Mouse (Mus musculus): ENCODE measurements around the gene Sys1. TPM values are rescaled to one million over a fixed set of nuclear protein-coding genes. Genes with fewer than 3 reads are reported as not detected.
A peak's percentile ranks its signal among the peaks of the same experiment; 100 is the strongest.

Sys1 gene
- polyA plus RNA-seq, 1 experiment from 2014 or later: 52.5 TPM

DNA sequence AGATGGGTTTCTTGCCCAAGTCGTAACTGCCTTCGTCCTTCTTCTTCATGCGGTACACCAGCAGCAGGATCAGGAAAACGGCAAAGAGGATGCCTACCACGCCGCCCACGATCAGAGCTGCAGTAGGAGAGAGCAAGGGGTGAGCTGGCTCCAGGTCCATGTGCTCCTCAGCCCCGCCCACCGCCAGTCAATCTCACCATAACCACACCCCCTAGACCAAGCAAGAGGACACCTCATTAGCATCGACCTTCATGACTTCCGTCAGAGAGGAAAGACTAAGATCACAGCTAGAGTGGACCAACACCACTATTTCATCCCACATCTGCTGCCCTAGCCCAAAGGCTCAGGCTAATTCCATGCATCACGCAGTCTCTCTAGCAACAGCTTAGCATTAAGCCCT is 30.6 kb upstream of the Sys1 start:
- Histone ChIP-seq H3K4me1 (peaks cover 35% of the 10 kb centered on the region), H3K9me3 (no peaks in the 10 kb centered on the region), H3K4me3 (peak overlapping the region; percentile 22; the same call in 1 of the 2 replicates), H3K36me3 (peaks cover 52% of the 10 kb centered on the region), H3K27me3 (ENCODE audit: insufficient read depth, poor library complexity, severe bottlenecking) (peaks cover 22% of the 10 kb centered on the region), H3K27ac (no peak overlapping the region)
- 19% methylated on average over 12 of the region's 12 CpGs for WGBS
- DNase-seq (ENCODE audit: low spot score): no peak

DNA sequence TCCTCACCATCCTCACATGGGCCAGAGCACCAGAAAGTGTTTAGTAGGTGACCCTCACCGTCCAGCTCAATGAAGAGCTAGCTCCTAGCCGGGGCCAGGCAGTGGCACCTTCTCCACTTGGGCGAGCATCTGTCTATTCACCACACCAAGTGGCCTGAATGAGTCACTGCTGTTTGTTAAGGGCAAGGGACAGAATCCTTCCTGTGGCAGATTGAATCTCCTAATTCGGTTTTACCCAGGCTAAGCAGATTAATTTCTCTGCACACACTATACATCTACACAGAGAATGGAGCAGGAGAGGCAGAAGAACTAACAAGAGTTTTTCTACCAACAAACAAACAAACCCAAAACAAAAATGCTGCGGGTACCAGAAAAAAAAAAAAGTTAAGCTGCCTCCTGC is 29.8 kb upstream of the Sys1 start:
- no peaks in the 10 kb centered on the region for H3K9me3 ChIP-seq
- H3K4me3 ChIP-seq: no peak overlapping the region
- 76% methylated on average over 5 of the region's 5 CpGs for WGBS
- no peak for DNase-seq (ENCODE audit: low spot score)
- peaks cover 52% of the 10 kb centered on the region for H3K36me3 ChIP-seq
- H3K4me1 ChIP-seq: peaks cover 43% of the 10 kb centered on the region
- peaks cover 22% of the 10 kb centered on the region for H3K27me3 ChIP-seq (ENCODE audit: insufficient read depth, poor library complexity, severe bottlenecking)
- H3K27ac ChIP-seq: no peak overlapping the region

DNA sequence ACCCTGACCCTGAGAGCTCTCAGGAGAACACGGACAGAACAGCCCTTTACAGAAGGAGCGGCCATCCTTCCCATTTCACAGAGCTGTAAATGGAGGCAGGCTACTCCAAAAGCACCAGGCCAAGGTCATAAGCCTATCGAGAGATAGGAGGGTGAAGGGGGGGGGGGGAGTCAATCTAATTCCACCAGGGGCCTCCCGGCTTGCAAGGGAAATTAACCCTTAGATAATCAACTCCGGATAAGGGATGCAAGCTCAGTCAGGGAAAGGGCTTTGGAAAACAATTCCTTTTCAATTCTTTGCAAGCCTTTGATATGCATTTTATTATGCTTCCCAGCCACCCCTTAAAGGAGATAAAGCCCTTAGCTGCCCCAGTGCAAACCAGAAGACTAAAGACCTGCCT is 28.3 kb upstream of the Sys1 start:
- no peaks in the 10 kb centered on the region for H3K9me3 ChIP-seq
- 0 out of 2 replicates have a peak overlapping the region, but pooled peaks have one; percentile 3 for H3K4me3 ChIP-seq
- peaks cover 22% of the 10 kb centered on the region for H3K27me3 ChIP-seq (ENCODE audit: insufficient read depth, poor library complexity, severe bottlenecking)
- no peak for DNase-seq (ENCODE audit: low spot score)
- no peak overlapping the region for H3K27ac ChIP-seq
- H3K4me1 ChIP-seq: peaks cover 58% of the 10 kb centered on the region
- H3K36me3 ChIP-seq: peaks cover 51% of the 10 kb centered on the region
- 28% methylated on average over 5 of the region's 5 CpGs for WGBS

DNA sequence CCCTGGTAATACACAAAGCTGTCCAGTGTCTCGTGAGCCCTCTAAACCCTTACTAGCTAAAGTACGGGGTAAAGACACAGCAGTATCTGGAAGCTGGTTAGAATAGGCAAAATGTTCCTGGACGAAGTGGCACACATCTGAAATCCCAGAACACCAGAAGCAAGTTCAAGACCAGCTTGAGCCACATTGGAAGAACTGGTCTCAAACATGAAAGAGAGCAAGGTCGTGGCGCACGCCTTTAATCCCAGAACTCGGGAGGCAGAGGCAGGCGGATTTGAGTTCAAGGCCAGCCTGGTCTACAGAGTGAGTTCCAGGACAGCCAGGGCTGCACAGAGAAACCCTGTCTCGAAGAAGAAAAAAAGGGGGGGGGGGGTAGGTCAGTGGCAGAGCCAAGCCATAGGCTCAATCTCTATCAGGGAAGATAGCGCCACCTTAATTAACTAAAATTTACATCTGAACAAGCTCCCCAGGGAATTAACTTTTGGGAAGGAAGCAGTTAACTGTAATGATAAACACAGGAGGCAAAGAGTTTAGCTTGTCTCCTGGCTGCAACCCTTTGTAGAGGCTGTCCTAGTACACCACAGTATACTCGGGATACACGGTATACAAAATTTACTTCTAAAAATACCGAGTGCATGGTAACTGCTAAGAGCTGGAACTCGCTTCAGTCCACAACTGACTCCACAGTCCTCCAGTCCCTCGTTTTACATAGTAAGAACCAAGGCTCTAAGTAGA is 26.7 kb upstream of the Sys1 start:
- Histone ChIP-seq H3K27me3 (ENCODE audit: insufficient read depth, poor library complexity, severe bottlenecking) (peaks cover 22% of the 10 kb centered on the region), H3K9me3 (no peaks in the 10 kb centered on the region), H3K4me3 (no peak overlapping the region), H3K4me1 (peaks cover 69% of the 10 kb centered on the region), H3K27ac (peak overlapping the region; percentile 47; the same call in 1 of the 2 replicates), H3K36me3 (peaks cover 40% of the 10 kb centered on the region)
- no peak for DNase-seq (ENCODE audit: low spot score)
- 42% methylated on average over 15 of the region's 15 CpGs for WGBS

DNA sequence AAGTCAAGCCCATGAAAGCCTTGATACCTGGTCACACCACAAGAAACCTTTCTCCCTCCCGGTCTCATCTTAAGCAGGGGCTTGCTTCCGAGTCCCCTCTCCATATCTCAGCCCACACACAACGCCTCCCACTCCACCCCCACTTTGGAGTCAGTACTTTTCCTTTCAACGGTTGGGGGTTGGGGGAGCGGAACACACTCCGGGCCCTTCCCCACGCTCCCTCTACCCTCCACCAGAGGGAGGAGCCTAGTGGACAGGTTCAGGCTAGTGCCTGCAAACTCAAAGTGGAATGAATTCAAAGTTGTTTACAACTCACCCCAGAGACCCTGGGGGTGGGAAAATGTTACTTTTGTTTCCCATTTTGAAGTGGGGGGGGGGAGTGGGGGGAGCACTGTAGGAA is 26.1 kb upstream of the Sys1 start:
- peaks cover 35% of the 10 kb centered on the region for H3K36me3 ChIP-seq
- peak overlapping the region; percentile 47 for H3K27ac ChIP-seq
- peaks cover 22% of the 10 kb centered on the region for H3K27me3 ChIP-seq (ENCODE audit: insufficient read depth, poor library complexity, severe bottlenecking)
- H3K9me3 ChIP-seq: no peaks in the 10 kb centered on the region
- peak overlapping the region; percentile 19; the same call in 1 of the 2 replicates for H3K4me3 ChIP-seq
- peaks cover 74% of the 10 kb centered on the region for H3K4me1 ChIP-seq
- WGBS: 8% methylated on average over 7 of the region's 7 CpGs
- DNase-seq (ENCODE audit: low spot score): no peak

DNA sequence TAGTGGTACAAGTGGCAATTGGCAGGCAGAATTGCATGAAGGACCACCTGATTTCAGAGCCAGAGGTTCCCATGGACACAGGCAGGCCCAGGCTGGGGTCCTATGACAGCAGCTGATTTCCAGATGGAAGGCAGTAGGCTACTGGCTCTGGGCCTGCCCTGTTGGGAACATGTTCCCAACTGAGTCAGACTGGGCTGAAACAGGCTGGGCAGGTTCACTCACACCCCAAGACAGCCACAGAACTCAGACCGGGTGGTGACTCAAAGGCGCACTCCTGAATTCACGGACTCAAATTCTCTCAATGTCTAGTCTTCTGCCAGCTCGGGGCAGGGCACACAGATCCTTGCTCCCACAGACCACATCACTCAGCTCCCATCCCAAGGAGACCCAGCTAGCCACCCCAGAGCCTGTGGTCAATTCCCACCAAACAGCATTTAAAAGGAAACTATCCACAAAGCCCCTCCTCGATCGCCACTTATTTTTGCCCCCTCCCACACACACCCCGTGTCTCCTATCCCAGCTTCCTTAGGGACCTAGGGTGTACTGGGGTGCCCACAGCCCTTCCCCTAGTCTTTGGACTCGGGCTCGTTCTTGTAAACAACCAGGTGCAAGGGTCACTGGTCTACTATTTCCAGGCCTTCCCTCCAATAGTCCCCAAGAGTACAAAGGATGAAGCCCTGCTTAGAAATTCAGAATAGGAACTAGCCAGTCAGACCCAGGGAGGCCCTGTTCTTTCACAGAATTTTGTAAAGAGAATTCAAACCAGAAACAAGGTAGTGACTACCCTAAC is 24.9 kb upstream of the Sys1 start:
- Histone ChIP-seq H3K36me3 (peaks cover 24% of the 10 kb centered on the region), H3K27me3 (ENCODE audit: insufficient read depth, poor library complexity, severe bottlenecking) (peaks cover 22% of the 10 kb centered on the region), H3K9me3 (no peaks in the 10 kb centered on the region), H3K4me3 (0 out of 2 replicates have a peak overlapping the region, but pooled peaks have one; percentile 37), H3K27ac (peak overlapping the region; percentile 77), H3K4me1 (peaks cover 79% of the 10 kb centered on the region)
- DNase-seq (ENCODE audit: low spot score): no peak
- WGBS: 68% methylated on average over 9 of the region's 9 CpGs

DNA sequence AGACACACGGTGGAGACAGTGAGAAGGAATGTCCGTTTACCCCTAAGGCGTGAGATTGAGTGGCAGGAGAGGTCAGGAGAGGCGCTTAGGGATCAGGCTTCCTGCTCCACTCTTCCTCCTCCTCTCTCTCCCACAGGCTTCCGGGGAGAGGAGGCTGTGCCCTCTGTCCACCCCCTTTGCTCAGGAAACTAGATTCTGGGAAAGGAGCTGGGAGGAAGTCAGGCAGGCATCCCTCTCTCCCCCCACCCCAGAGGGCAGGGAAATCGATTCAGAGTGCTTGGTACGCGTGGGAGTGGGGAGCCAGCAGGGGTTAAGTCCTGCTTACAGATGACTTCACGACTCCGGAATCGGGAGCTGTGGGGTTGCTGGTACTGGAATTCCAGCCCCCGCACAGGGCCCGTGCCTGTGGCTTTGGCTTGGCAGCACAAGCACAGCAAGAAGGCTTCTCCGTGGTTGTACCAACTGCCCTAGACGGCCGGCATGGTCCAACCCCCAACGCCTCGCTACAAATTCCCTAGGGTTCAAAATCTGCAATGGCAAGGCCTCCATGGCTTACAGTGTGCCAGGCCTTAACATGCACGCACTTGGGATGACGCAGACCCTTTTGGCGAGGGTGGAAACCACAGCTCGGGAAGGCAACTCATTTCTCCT is 24.1 kb upstream of the Sys1 start:
- 22% methylated on average over 22 of the region's 22 CpGs for WGBS
- Histone ChIP-seq H3K27me3 (ENCODE audit: insufficient read depth, poor library complexity, severe bottlenecking) (peaks cover 22% of the 10 kb centered on the region), H3K4me3 (peak overlapping the region; percentile 37), H3K9me3 (no peaks in the 10 kb centered on the region), H3K36me3 (peaks cover 18% of the 10 kb centered on the region), H3K27ac (peak overlapping the region; percentile 77), H3K4me1 (peaks cover 87% of the 10 kb centered on the region)
- no peak for DNase-seq (ENCODE audit: low spot score)

DNA sequence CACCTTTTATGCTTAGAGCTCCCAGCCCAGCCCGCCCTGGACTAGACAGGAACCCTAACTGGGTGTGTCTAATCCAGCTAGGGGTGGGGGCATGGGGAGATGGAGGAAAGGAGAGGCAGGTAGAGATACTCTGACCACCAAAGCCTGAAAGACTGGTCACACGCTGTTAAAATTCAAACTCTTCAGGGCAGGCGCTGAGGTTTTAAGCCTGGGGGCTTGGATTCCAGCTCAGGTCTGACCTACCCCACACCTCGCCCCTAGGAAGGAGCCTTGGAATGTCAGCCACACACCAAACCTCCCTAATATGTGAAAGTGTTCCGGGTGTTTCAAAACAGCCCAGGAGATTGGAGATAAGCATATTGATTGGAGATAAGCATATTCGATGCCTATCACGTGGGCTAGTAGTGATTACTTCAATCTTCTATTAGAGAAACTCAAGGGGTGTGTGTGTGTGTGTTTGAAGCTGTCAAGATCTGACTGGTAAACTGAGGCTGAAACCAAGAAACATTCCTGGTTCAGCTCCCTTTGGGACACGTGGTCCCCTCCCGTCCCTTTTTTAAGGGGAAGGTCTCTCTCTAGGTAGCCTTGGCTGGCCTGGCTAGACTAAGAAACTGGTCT is 23.4 kb upstream of the Sys1 start:
- no peaks in the 10 kb centered on the region for H3K9me3 ChIP-seq
- peaks cover 11% of the 10 kb centered on the region for H3K36me3 ChIP-seq
- H3K4me3 ChIP-seq: 0 out of 2 replicates have a peak overlapping the region, but pooled peaks have one; percentile 37
- peak overlapping the region; percentile 77 for H3K27ac ChIP-seq
- peaks cover 15% of the 10 kb centered on the region for H3K27me3 ChIP-seq (ENCODE audit: insufficient read depth, poor library complexity, severe bottlenecking)
- WGBS: 70% methylated on average over 9 of the region's 9 CpGs
- peaks cover 89% of the 10 kb centered on the region for H3K4me1 ChIP-seq
- DNase-seq (ENCODE audit: low spot score): no peak

DNA sequence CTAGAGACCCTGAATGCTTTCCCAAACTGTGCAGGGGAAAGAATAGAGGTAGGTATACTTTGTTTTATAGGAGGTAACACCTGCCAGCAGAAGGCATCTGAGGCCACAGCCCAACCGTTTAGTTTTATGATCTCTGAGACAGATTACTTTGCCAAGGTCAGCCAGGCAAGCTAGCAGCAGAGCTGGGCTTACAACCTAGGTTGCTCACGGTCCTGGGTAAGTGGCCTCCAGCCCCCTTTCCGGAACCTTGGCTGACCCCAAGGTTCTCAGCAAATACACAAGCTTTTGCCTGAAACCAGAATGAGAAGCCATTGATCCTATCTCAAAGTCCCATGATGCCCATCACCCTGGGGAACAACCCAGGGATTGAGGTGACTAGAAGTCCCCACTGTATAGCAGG is 22.1 kb upstream of the Sys1 start:
- no peak for DNase-seq (ENCODE audit: low spot score)
- no peak overlapping the region for H3K4me3 ChIP-seq
- peaks cover 4% of the 10 kb centered on the region; the same call in 1 of the 2 replicates for H3K27me3 ChIP-seq (ENCODE audit: insufficient read depth, poor library complexity, severe bottlenecking)
- WGBS: 76% methylated on average over 3 of the region's 3 CpGs
- H3K36me3 ChIP-seq: no peaks in the 10 kb centered on the region
- peaks cover 88% of the 10 kb centered on the region for H3K4me1 ChIP-seq
- no peaks in the 10 kb centered on the region for H3K9me3 ChIP-seq
- H3K27ac ChIP-seq: no peak overlapping the region

DNA sequence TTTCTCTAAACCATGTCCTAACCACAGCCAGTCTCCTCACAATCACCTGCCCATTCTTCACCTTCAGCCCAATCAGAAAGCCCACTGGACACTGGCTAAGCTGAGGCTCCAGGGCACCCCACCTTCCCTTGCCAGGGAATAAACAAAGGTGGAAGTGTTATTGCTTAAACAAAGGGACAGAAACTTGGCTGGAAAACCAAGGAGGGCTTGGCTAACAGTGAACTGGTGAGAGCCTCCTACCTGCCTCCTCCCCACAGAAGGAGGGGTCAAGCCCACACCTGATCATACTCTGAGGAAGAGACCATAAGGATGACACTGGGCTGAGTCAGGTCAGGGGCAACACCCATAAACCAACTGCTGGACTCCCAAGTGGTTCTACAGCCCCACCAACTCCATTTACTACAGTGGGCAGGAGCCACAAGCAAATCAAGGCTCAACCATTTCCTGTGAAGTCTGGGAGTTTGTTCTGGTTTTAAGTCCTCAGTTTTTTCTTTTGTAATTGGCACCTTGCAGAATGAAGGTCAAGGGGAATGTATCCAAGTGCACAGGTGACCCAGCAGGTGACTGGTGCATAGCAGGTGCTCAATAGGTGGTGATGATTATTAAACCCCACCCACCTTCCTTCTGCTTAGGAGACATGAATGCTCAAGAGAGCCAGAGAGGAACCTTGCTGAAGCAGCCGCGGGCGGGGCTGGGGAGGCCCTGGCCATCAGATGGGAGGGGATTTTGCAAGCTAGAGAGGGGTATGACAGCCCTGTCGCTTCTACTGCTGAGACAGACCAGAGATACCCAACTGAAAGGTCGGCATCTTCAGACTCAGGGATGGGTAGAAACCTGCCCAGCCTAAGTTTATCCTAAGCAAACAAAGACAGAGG is 21.3 kb upstream of the Sys1 start:
- 25% methylated on average over 5 of the region's 5 CpGs for WGBS
- H3K27me3 ChIP-seq (ENCODE audit: insufficient read depth, poor library complexity, severe bottlenecking): 0 out of 2 replicates have a peak, but pooled peaks cover 4% of the 10 kb centered on the region
- peak overlapping the region; percentile 64; the same call in 1 of the 2 replicates for H3K27ac ChIP-seq
- H3K4me1 ChIP-seq: peaks cover 89% of the 10 kb centered on the region
- no peak overlapping the region for H3K4me3 ChIP-seq
- no peaks in the 10 kb centered on the region for H3K9me3 ChIP-seq
- no peaks in the 10 kb centered on the region for H3K36me3 ChIP-seq
- no peak for DNase-seq (ENCODE audit: low spot score)

DNA sequence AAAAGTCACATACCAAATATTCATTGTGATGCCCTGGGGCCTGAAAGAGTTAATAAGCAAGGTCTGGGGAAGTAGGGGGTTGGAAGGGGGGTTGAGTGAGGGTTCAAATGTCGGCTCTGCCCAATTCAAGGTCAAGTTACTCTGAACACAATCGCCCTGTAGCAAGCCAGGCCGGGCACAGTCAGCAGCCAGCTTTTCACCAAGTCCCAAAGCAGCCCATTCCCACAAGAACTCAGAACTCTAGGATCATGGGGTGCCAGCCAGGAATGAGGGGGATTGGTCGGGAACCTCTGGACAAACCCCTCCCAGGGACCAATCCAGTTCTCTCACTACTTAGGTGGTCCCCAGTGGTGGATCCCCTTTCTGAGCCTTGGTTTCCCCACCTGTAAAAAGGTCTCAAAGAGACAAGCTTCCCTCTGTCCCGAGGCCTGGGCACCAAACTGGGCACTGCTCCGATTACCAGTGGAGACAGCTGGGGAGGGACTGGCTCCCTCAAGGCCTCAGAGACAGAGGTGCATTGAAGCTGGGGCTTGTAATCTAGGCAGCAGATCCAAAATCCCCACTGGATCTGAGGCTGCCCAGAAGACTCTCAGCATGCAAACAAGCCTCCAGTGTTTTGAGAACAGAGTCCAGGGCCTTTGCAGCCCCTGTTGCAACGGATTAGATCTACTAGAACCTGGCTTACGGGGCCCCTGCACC is 20.4 kb upstream of the Sys1 start:
- H3K27ac ChIP-seq: peak overlapping the region; percentile 77
- H3K9me3 ChIP-seq: no peaks in the 10 kb centered on the region
- no peaks in the 10 kb centered on the region for H3K36me3 ChIP-seq
- no peak for DNase-seq (ENCODE audit: low spot score)
- WGBS: 25% methylated on average over 8 of the region's 8 CpGs
- no peak overlapping the region for H3K4me3 ChIP-seq
- peaks cover 12% of the 10 kb centered on the region; the same call in 1 of the 2 replicates for H3K27me3 ChIP-seq (ENCODE audit: insufficient read depth, poor library complexity, severe bottlenecking)
- H3K4me1 ChIP-seq: peaks cover 85% of the 10 kb centered on the region

All from heart, embryonic 10.5 days (tissue).